Mouse (Mus musculus): Measurements from ENCODE around the gene Nyap1. TPM values are rescaled to one million over a fixed set of nuclear protein-coding genes. Genes with fewer than 3 reads are reported as not detected.

The Nyap1 gene
- polyA plus RNA-seq, 1 experiment, result 12.4 TPM

- Histone ChIP-seq H3K27ac (ENCODE audit: insufficient read depth, low read length) (peak overlapping the region; percentile 80), H3K9ac (ENCODE audit: low read depth, poor library complexity, severe bottlenecking) (peak overlapping the region; percentile 97), H3K4me1 (ENCODE audit: control insufficient read depth, insufficient read depth, low read length) (no peaks in the 10 kb centered on the region), H3K36me3 (ENCODE audit: control insufficient read depth, insufficient read depth, low read length, poor library complexity, severe bottlenecking) (peaks cover 37% of the 10 kb centered on the region), H3K4me3 (ENCODE audit: low read depth, low read length) (peak overlapping the region; percentile 80), H3K9me3 (replicated peaks; ENCODE audit: control insufficient read depth, insufficient read depth, low read length, poor library complexity, severe bottlenecking) (no peaks in the 10 kb centered on the region), H3K27me3 (ENCODE audit: control insufficient read depth, insufficient read depth, low read length, poor library complexity, severe bottlenecking) (no peaks in the 10 kb centered on the region)
- TF ChIP-seq POLR2A (IDR thresholded peaks at IDR 0.05; ENCODE audit: insufficient read depth, low read length), result no peak
- no peak for TF ChIP-seq CTCF (IDR thresholded peaks at IDR 0.05; ENCODE audit: low read depth, low read length)
- TF ChIP-seq EP300 (IDR thresholded peaks at IDR 0.05; ENCODE audit: insufficient read depth, low read depth, low read length), result no peak
Measured at GRCm38 (mm10) chr5:137785164-137786031, 44.0 kb upstream of the Nyap1 start.

GRCm38 (mm10) chr5:137784546-137784945, 43.1 kb upstream of the Nyap1 start:
- Histone ChIP-seq H3K9ac (ENCODE audit: low read depth, poor library complexity, severe bottlenecking) (peak overlapping the region; percentile 97), H3K27ac (ENCODE audit: insufficient read depth, low read length) (no peak overlapping the region)
- TF ChIP-seq EP300 (IDR thresholded peaks at IDR 0.05; ENCODE audit: insufficient read depth, low read depth, low read length) (no peak), CTCF (IDR thresholded peaks at IDR 0.05; ENCODE audit: low read depth, low read length) (no peak), POLR2A (IDR thresholded peaks at IDR 0.05; ENCODE audit: insufficient read depth, low read length) (no peak)

DNA sequence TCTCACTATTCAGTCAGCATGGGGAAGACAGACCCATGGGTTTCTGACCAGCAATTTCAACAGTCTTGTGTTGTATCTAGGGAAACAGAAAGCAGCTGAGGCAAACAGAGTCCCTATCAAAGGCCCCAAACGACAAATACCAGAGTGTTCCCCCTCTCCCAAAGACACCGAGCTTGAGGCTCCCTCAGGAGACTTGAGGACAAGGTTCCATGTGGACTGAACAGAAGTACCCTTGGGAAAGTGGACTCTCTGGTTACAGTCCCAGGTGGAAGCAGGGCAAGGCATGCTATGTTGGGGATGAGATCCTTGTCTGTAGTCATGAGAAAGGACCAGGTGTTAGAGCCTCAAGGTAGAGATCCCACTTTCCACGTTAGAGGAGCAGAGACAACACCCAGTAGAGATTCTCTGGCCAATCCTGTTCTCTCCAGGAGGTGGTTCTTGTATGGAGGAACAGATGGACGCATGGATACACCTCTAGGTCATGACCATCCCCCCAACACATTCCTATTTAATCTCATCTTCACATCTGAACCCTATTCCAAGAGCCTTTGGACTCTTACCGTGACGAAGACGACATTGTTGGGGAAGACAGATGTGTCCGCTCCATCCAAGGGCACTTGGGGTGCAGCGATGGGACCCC, 42.6 kb upstream of the Nyap1 start:
- TF ChIP-seq CTCF (IDR thresholded peaks at IDR 0.05; ENCODE audit: low read depth, low read length) (no peak), POLR2A (IDR thresholded peaks at IDR 0.05; ENCODE audit: insufficient read depth, low read length) (no peak), EP300 (IDR thresholded peaks at IDR 0.05; ENCODE audit: insufficient read depth, low read depth, low read length) (no peak)
- Histone ChIP-seq H3K4me3 (ENCODE audit: low read depth, low read length) (peak overlapping the region; percentile 80), H3K4me1 (ENCODE audit: control insufficient read depth, insufficient read depth, low read length) (no peaks in the 10 kb centered on the region), H3K36me3 (ENCODE audit: control insufficient read depth, insufficient read depth, low read length, poor library complexity, severe bottlenecking) (peaks cover 42% of the 10 kb centered on the region), H3K9me3 (replicated peaks; ENCODE audit: control insufficient read depth, insufficient read depth, low read length, poor library complexity, severe bottlenecking) (no peaks in the 10 kb centered on the region), H3K9ac (ENCODE audit: low read depth, poor library complexity, severe bottlenecking) (peak overlapping the region; percentile 97; the same call in 1 of the 2 replicates), H3K27me3 (ENCODE audit: control insufficient read depth, insufficient read depth, low read length, poor library complexity, severe bottlenecking) (no peaks in the 10 kb centered on the region), H3K27ac (ENCODE audit: insufficient read depth, low read length) (no peak overlapping the region)

More at GRCm38 (mm10) chr5:137784546-137784945, 43.1 kb upstream of the Nyap1 start:
- no peaks in the 10 kb centered on the region for H3K9me3 ChIP-seq (replicated peaks; ENCODE audit: control insufficient read depth, insufficient read depth, low read length, poor library complexity, severe bottlenecking)
- no peaks in the 10 kb centered on the region for H3K27me3 ChIP-seq (ENCODE audit: control insufficient read depth, insufficient read depth, low read length, poor library complexity, severe bottlenecking)
- peak overlapping the region; percentile 80 for H3K4me3 ChIP-seq (ENCODE audit: low read depth, low read length)
- peaks cover 42% of the 10 kb centered on the region for H3K36me3 ChIP-seq (ENCODE audit: control insufficient read depth, insufficient read depth, low read length, poor library complexity, severe bottlenecking)
- no peaks in the 10 kb centered on the region for H3K4me1 ChIP-seq (ENCODE audit: control insufficient read depth, insufficient read depth, low read length)

- H3K9me3 ChIP-seq (replicated peaks; ENCODE audit: control insufficient read depth, insufficient read depth, low read length, poor library complexity, severe bottlenecking), result no peaks in the 10 kb centered on the region
- H3K9ac ChIP-seq (ENCODE audit: low read depth, poor library complexity, severe bottlenecking), result no peak overlapping the region
- no peaks in the 10 kb centered on the region for H3K27me3 ChIP-seq (ENCODE audit: control insufficient read depth, insufficient read depth, low read length, poor library complexity, severe bottlenecking)
- no peak overlapping the region for H3K4me3 ChIP-seq (ENCODE audit: low read depth, low read length)
- H3K27ac ChIP-seq (ENCODE audit: insufficient read depth, low read length), result no peak overlapping the region
- H3K36me3 ChIP-seq (ENCODE audit: control insufficient read depth, insufficient read depth, low read length, poor library complexity, severe bottlenecking), result peaks cover 42% of the 10 kb centered on the region
- no peaks in the 10 kb centered on the region for H3K4me1 ChIP-seq (ENCODE audit: control insufficient read depth, insufficient read depth, low read length)
- TF ChIP-seq EP300 (IDR thresholded peaks at IDR 0.05; ENCODE audit: insufficient read depth, low read depth, low read length) (no peak), CTCF (IDR thresholded peaks at IDR 0.05; ENCODE audit: low read depth, low read length) (no peak), POLR2A (IDR thresholded peaks at IDR 0.05; ENCODE audit: insufficient read depth, low read length) (no peak)
Measured at GRCm38 (mm10) chr5:137782776-137783522, 41.5 kb upstream of the Nyap1 start.

DNA sequence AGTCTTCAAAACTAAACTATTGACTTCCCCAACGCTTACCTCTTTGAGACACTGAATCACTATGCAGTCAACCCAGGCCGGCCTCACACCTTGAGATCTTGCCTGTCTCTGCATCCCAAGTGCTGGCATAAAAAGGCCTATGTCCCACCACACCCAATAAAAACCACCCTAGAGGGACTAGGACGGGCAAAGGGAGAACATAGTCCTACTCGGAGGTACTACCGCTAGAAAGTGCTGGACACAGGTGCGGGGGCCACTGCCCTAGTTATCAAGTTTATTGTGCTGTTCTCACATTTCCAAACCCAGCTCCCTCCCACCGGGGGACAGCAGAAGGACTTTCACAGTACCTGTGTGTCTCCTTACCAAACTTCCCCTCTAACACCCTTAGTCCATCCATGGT, 40.3 kb upstream of the Nyap1 start:
- H3K4me1 ChIP-seq (ENCODE audit: control insufficient read depth, insufficient read depth, low read length), result no peaks in the 10 kb centered on the region
- peaks cover 42% of the 10 kb centered on the region for H3K36me3 ChIP-seq (ENCODE audit: control insufficient read depth, insufficient read depth, low read length, poor library complexity, severe bottlenecking)
- H3K9ac ChIP-seq (ENCODE audit: low read depth, poor library complexity, severe bottlenecking), result no peak overlapping the region
- H3K27ac ChIP-seq (ENCODE audit: insufficient read depth, low read length), result no peak overlapping the region
- no peaks in the 10 kb centered on the region for H3K27me3 ChIP-seq (ENCODE audit: control insufficient read depth, insufficient read depth, low read length, poor library complexity, severe bottlenecking)
- TF ChIP-seq EP300 (IDR thresholded peaks at IDR 0.05; ENCODE audit: insufficient read depth, low read depth, low read length) (no peak), POLR2A (IDR thresholded peaks at IDR 0.05; ENCODE audit: insufficient read depth, low read length) (no peak), CTCF (IDR thresholded peaks at IDR 0.05; ENCODE audit: low read depth, low read length) (no peak)
- no peaks in the 10 kb centered on the region for H3K9me3 ChIP-seq (replicated peaks; ENCODE audit: control insufficient read depth, insufficient read depth, low read length, poor library complexity, severe bottlenecking)
- no peak overlapping the region for H3K4me3 ChIP-seq (ENCODE audit: low read depth, low read length)
